ENCODE assay signal across 21 mouse cellular contexts in the genomic region with DNA sequence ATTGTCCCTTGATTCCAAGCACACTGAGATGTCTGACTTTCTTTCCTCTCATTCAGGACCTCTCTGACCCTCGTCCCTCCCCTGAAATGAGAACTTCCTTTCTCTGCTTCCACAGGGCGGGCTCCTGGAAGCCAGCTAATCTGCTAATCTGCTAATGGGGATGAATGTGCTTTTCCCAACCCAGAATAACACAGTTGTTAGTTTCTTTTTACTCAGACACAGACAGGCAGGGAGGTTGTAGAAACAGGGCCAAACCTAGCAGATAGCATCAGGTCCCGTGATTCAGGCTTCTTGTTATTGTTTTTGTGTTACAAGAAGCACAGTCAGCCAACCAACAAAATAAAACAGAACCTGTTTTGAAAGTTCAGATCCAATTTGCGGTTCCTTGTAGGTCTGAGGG.
DNase-seq lines count a peak whose midpoint lies in the region; ATAC-seq and TF ChIP-seq lines count a peak whose summit lies in the region.
"Had no signal": no experiment of that assay in that cellular context is flagged by ENCODE, and none has a peak within 500 bp of the region (broad histone marks: within the 10 kb centered on the region; RNA-seq: fewer than 3 reads in every experiment).

No protein-coding gene starts in this region.

- no peak for TF ChIP-seq EP300 in CH12.LX (IDR thresholded peaks at IDR 0.05; ENCODE audit: low read length)

- in situ Hi-C loops in CH12.LX (cut with MboI; ENCODE audit: low pct_ligation_motif_present, low pct_unique_long_range_greater_than_20kb, low sequenced_read_pairs): no loop called here

- H3K9ac ChIP-seq in heart, embryonic 11.5 days (ENCODE audit: low read depth, low read length): no peak overlapping the region
- H3K9ac ChIP-seq in CH12.LX (ENCODE audit: insufficient read depth, low read depth): no peak overlapping the region
- H3K9ac ChIP-seq: embryonic facial prominence, embryonic 15.5 days; midbrain, embryonic 13.5 days; neural tube, embryonic 13.5 days had no signal

- H3K79me2 ChIP-seq in CH12.LX (replicated peaks; ENCODE audit: control insufficient read depth, extremely low read depth, insufficient read depth, poor library complexity, severe bottlenecking): no peaks in the 10 kb centered on the region

- dilution Hi-C loops in CH12.LX (cut with MboI; ENCODE audit: extremely low pct_ligation_motif_present, extremely low pct_unique_long_range_greater_than_20kb, low sequenced_read_pairs): no loop called here

- no peak for TF ChIP-seq CTCF in CH12.LX (conservative IDR thresholded peaks at IDR 0.05 in 1 of 2, IDR thresholded peaks at IDR 0.05 in 1 of 2; ENCODE audit: low read depth in 2 of 2, low read length in 2 of 2)

- H3K9me3 ChIP-seq in heart, embryonic 11.5 days (replicated peaks; ENCODE audit: control insufficient read depth, low read length): no peaks in the 10 kb centered on the region
- H3K9me3 ChIP-seq in CH12.LX (replicated peaks; ENCODE audit: low read length): peaks cover 5% of the 10 kb centered on the region
- H3K9me3 ChIP-seq: embryonic facial prominence, embryonic 15.5 days; midbrain, embryonic 13.5 days had no signal

- ATAC-seq in heart, embryonic 11.5 days (replicated peaks; ENCODE audit: insufficient number of reproducible peaks, low FRiP score, low TSS enrichment): no peak
- ATAC-seq: forebrain, embryonic 16.5 days; hindbrain, embryonic 16.5 days; intestine, embryonic 16.5 days; midbrain, embryonic 13.5 days had no signal

- no peak overlapping the region for H3K4me3 ChIP-seq in heart, embryonic 11.5 days (ENCODE audit: low read depth, low read length)
- H3K4me3 ChIP-seq in CH12.LX (replicated peaks in 1 of 3; ENCODE audit: low read depth in 2 of 3, low read length in 2 of 3, poor library complexity in 1 of 3): no peak overlapping the region
- H3K4me3 ChIP-seq: embryonic facial prominence, embryonic 15.5 days; midbrain, embryonic 13.5 days; neural tube, embryonic 13.5 days had no signal

- intact Hi-C loops in heart, postnatal 14 days (cut with DNase I): no loop called here
- intact Hi-C loops in left cerebral cortex, postnatal 14 days (cut with DNase I): no loop called here

- peak; percentile 98 for DNase-seq in heart, adult 11 months
- peak; percentile 21 to 42 for DNase-seq in kidney, adult 8-10 months
- no peak for DNase-seq in kidney, postnatal 10 days
- DNase-seq in CH12.LX (ENCODE audit: extremely low read depth): no peak
- DNase-seq in heart, postnatal 14 days: peak; percentile 11 to 18
- DNase-seq in left cerebral cortex, postnatal 14 days (ENCODE audit: low spot score in 2 of 2): no peak
- DNase-seq: adrenal gland, postnatal 25 days; cerebellum, adult 18-20 months; cerebellum, postnatal 25 days; embryo, embryonic 11 days; left cerebral cortex, postnatal 4 days; lung, adult 2 months; thymus, postnatal 36 days had no signal

- TF ChIP-seq POLR2A in CH12.LX (IDR thresholded peaks at IDR 0.05; ENCODE audit: low read depth, low read length): no peak

- H3K4me2 ChIP-seq in heart, embryonic 11.5 days: no peak overlapping the region
- H3K4me2 ChIP-seq in CH12.LX (ENCODE audit: insufficient read depth, low read depth, poor library complexity, severe bottlenecking): 0 out of 2 replicates have a peak overlapping the region, but pooled peaks have one; percentile 26
- H3K4me2 ChIP-seq: embryonic facial prominence, embryonic 15.5 days; liver, embryonic 11.5 days; midbrain, embryonic 13.5 days; neural tube, embryonic 13.5 days had no signal

- no peak overlapping the region for H3K27ac ChIP-seq in heart, embryonic 11.5 days (ENCODE audit: low read depth, low read length)
- no peak overlapping the region for H3K27ac ChIP-seq in CH12.LX (ENCODE audit: insufficient read depth, low read depth)
- H3K27ac ChIP-seq: embryonic facial prominence, embryonic 15.5 days; midbrain, embryonic 13.5 days; neural tube, embryonic 13.5 days had no signal

- H3K27me3 ChIP-seq in heart, embryonic 11.5 days (ENCODE audit: control insufficient read depth, insufficient read depth, low read length): no peaks in the 10 kb centered on the region
- no peaks in the 10 kb centered on the region for H3K27me3 ChIP-seq in CH12.LX (replicated peaks)
- H3K27me3 ChIP-seq: embryonic facial prominence, embryonic 15.5 days; midbrain, embryonic 13.5 days; neural tube, embryonic 13.5 days had no signal

- no peaks in the 10 kb centered on the region for H3K36me3 ChIP-seq in heart, embryonic 11.5 days (ENCODE audit: control insufficient read depth, insufficient read depth, low read length)
- no peaks in the 10 kb centered on the region for H3K36me3 ChIP-seq in CH12.LX (replicated peaks in 1 of 2; ENCODE audit: control insufficient read depth in 1 of 2, insufficient read depth in 1 of 2, low read length in 1 of 2)
- H3K36me3 ChIP-seq: embryonic facial prominence, embryonic 15.5 days; midbrain, embryonic 13.5 days; neural tube, embryonic 13.5 days had no signal

- TF ChIP-seq RAD21 in CH12.LX (IDR thresholded peaks at IDR 0.05; ENCODE audit: low read depth, low read length): no peak

- WGBS in heart, embryonic 11.5 days (ENCODE audit: insufficient replicate concordance): 55% methylated on average over 4 of the region's 4 CpGs

- 0 out of 2 replicates have a peak, but pooled peaks cover 3% of the 10 kb centered on the region for H3K4me1 ChIP-seq in heart, embryonic 11.5 days (ENCODE audit: control insufficient read depth, insufficient read depth, low read length)
- peaks cover 2 to 25% of the 10 kb centered on the region in 2 experiments; a peak in 2 of 4 replicates for H3K4me1 ChIP-seq in CH12.LX (ENCODE audit: control insufficient read depth in 1 of 2, insufficient read depth in 2 of 2)
- H3K4me1 ChIP-seq: embryonic facial prominence, embryonic 15.5 days had no signal

TF ChIP-seq in CH12.LX, 34 proteins besides CTCF, POLR2A, EP300 and RAD21:
- TF ChIP-seq SMC3 (IDR thresholded peaks at IDR 0.05; ENCODE audit: low read depth, low read length) (no peak), TCF12 (IDR thresholded peaks at IDR 0.05; ENCODE audit: low read depth, low read length) (no peak), BHLHE40 (IDR thresholded peaks at IDR 0.05; ENCODE audit: low read depth, low read length) (no peak), MAZ (IDR thresholded peaks at IDR 0.05; ENCODE audit: low read depth, low read length) (no peak), JUND (conservative IDR thresholded peaks at IDR 0.05; ENCODE audit: low read depth, low read length) (no peak)

Comparison
In these comparisons a context has a peak if more than half of its experiments do, and no peak if none do; other contexts are left out.
1. DNase-seq: peak in heart, adult 11 months (single experiment), kidney, adult 8-10 months (2 of 2) and heart, postnatal 14 days (2 of 2); none in kidney, postnatal 10 days (single experiment), CH12.LX (single experiment) and left cerebral cortex, postnatal 14 days (0 of 2).